Mouse (Mus musculus) left cerebral cortex, postnatal 4 days (tissue): ENCODE measurements at regions not wholly inside any gene's neighbourhood (a gene's known extent, or its start where the extent isn't known, plus 50 kb on each side); places are given as distances from the start of the nearest gene placed in this dataset.

Experiments used
- DNase-seq: peaks from one replicate; pipeline ENCODE4 v3.0.0-alpha.2; 2022
- intact Hi-C: fragments of 180-260 bp; cut with DNase I; formaldehyde crosslinking; loops from one replicate; pipeline ENCODE4 v1.15.1; 2025

DNA sequence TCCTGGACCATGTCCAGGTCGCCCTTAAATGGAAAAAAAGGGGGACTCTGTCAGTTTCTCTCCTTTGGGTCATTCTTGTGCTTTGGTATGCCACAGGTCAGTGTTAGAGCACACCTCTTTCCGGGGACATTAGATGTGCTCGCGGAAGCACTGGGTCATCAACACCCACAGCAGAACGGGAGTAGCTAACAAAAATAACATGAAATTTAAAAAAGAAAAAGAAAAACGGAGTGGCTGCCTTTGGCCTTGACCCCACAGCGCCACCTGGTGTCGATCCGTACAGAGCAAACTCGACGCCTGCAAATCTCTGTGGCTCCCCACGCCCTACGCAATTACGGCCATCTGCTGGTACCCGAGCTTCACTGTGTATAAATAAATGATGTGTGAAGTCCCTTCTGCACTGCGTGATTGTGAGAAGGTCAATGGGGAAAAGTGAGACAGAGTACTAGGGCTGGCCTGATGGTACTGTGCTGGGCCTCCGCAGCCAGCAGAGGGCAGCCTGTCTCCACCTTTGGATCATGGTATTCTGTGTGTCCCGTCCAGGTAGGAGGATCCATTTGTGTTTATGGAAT, 99.0 kb upstream of the Slc7a12 start:
- intact Hi-C loops: loop anchor here (5.0 kb wide), 2 partner anchors 484 to 504 kb away; no protein-coding TSS in a partner anchor
- DNase-seq: peak; percentile 81

DNA sequence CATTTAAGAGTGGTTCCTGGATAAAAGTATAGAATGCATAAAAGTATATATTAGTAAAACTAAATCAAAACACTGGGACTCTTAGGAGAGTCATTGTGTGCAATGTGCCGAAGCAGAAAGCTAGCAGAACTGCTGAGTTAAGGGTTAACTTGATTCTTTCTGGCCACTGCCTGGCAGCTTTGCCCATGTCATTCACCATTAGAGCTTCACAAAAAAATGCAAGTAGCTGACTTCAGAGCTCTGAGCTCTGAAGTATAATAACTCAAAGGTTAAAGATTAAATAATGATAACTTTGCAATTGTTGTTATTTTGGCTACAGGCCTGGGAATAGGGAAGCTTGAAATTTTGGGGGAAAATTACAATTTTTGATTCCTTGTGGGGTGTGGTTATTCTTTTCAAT, 89.8 kb upstream of the Slc7a12 start:
- intact Hi-C loops: no loop called here
- no peak for DNase-seq

DNA sequence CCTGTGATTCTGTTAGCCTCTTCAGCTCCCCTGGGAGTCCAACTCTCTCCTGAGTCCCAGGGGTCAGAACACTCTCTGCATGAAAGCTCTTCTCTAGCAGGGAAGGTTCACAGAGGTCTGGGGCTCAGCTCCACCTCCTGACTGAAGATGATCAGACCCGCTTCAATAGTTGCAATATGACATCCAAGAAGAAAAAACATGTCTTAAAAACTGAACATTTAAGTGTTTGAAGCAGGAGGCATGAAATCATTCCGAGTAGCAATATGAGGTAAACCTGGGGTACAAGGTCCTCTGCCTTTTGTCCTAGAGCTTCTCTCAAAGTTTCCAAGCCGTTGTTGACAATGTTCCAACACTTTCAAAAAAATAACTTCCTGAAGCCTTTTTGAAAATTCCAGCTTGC, 81.8 kb upstream of the Slc7a12 start:
- intact Hi-C loops: no loop called here

DNA sequence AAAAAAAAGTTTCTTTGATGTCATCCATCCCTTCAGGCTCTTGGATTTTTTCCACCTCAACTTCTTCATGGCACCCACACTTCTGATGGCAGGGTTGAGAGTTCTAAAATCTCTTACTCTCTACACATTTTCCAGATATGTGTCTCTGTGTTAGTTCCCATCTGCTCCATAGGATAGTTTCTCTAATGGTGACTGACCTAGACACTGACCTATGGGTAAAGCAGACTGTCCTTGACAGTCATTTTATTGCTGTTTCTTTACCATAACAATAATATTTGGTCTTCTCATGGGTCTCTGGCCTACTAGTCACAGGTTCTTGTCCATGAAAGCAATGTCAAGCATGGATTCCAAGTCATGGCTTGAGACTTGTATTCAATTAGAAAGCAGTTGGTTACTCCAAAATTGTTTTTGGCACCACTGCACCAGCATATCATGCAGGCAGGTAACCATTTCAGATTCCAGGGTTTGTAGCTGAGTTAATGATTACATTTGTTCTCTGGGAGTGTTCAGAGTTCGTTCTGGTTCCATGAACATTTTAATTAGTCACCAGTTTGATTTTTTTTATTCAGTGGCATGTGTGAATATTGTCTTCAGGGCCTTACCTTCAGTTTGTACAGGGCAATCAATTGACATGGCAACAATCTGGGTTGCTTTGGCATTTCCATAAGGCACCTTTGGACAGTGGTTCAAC, 71.9 kb upstream of the Slc7a12 start:
- intact Hi-C loops: no loop called here
- no peak for DNase-seq

More for the DNA sequence above, 81.8 kb upstream of the Slc7a12 start:
- no peak for DNase-seq
